Mouse (Mus musculus): Measurements from ENCODE around the gene Cs. TPM values are rescaled to one million over a fixed set of nuclear protein-coding genes. Genes with fewer than 3 reads are reported as not detected.

Cs gene
- polyA plus RNA-seq, 1 experiment from 2014 or later, result 225 TPM

- under 1% methylated on average over 9 of the region's 9 CpGs for WGBS
- H3K36me3 ChIP-seq (ENCODE audit: control insufficient read depth, insufficient read depth, low read length), result peaks cover 2% of the 10 kb centered on the region; the same call in 1 of the 2 replicates
- peaks cover 13% of the 10 kb centered on the region for H3K4me1 ChIP-seq (ENCODE audit: control insufficient read depth, insufficient read depth, low read length)
- ATAC-seq (ENCODE audit: low FRiP score, low TSS enrichment), result peak; percentile 33
- H3K27ac ChIP-seq (ENCODE audit: low read depth, low read length), result peak overlapping the region; percentile 96
- H3K4me2 ChIP-seq (replicated peaks; ENCODE audit: low read depth, low read length), result peak overlapping the region; percentile 61
- H3K4me3 ChIP-seq (ENCODE audit: low read length), result peak overlapping the region; percentile 53
- H3K9me3 ChIP-seq (ENCODE audit: control insufficient read depth, low read length), result no peaks in the 10 kb centered on the region
- H3K9ac ChIP-seq (ENCODE audit: low read depth, low read length), result peak overlapping the region; percentile 77
- no peaks in the 10 kb centered on the region for H3K27me3 ChIP-seq (ENCODE audit: control insufficient read depth, insufficient read depth, low read length)
Measured at GRCm38 (mm10) chr10:128302785-128303125, 34.8 kb upstream of the Cs start.

DNA sequence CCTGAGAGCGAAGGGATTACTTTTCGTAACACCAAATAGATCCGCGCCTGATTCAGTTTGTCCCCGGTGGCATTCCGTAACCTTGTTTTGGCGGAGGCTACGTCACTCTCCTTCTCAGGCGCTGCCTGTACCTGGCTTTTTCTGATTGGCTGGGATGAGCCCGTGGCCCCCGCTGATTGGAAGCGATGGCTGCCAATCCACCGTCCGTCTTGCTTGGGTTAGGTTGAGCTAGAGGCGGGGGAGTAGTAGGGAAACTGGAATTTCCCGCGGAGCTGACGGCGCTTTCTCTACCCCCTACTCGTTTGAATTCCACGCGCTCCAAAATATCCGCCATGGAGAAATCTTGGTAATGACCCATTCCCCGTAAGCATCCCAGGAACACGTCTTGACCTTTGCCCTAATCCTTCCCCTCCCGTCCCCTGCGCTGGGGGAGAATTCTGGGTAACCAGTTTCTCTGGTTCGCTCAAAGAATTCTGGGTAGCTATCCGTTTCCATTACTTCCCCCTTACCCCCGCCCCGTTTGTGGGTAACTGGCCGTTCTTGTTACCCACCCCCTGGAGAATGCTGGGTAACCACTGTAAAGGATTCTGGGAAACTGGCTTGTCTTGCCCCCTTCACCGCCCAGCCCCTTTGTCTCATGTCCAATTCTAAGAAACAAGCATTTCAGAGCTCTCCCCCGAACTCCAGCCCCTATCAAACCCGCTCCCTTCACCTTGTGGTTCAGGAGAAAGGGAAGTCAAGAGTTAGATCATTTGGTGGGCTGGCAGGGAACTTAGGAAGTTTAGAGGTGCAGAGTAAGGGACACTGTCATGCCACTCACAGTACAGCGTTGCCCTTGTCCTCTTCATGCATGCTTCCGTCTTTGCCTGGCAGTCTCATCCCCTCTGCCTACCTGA is 34.2 kb upstream of the Cs start, which contains the start of gene Pan2:
Pan2 (plus strand) TSS at position 210 of the 896 bp plus-strand sequence.
- H3K4me1 ChIP-seq (ENCODE audit: control insufficient read depth, insufficient read depth, low read length), result peaks cover 13% of the 10 kb centered on the region
- peak; percentile 98 for ATAC-seq (ENCODE audit: low FRiP score, low TSS enrichment)
- H3K27ac ChIP-seq (ENCODE audit: low read depth, low read length), result peak within 1 kb of the TSS; percentile 96

GRCm38 (mm10) chr10:128309654-128310053 is 27.9 kb upstream of the Cs start:
- Histone ChIP-seq H3K4me2 (replicated peaks; ENCODE audit: low read depth, low read length) (no peak overlapping the region), H3K36me3 (ENCODE audit: control insufficient read depth, insufficient read depth, low read length) (peaks cover 56% of the 10 kb centered on the region), H3K27me3 (ENCODE audit: control insufficient read depth, insufficient read depth, low read length) (no peaks in the 10 kb centered on the region), H3K9me3 (ENCODE audit: control insufficient read depth, low read length) (no peaks in the 10 kb centered on the region), H3K27ac (ENCODE audit: low read depth, low read length) (no peak overlapping the region), H3K4me1 (ENCODE audit: control insufficient read depth, insufficient read depth, low read length) (no peaks in the 10 kb centered on the region), H3K4me3 (ENCODE audit: low read length) (no peak overlapping the region), H3K9ac (ENCODE audit: low read depth, low read length) (no peak overlapping the region)
- ATAC-seq (ENCODE audit: low FRiP score, low TSS enrichment), result no peak
- 90% methylated on average over 7 of the region's 7 CpGs for WGBS

More for the DNA sequence above, 34.2 kb upstream of the Cs start, which contains the start of gene Pan2:
- Histone ChIP-seq H3K36me3 (ENCODE audit: control insufficient read depth, insufficient read depth, low read length) (peaks cover 9% of the 10 kb centered on the region; the same call in 1 of the 2 replicates), H3K27me3 (ENCODE audit: control insufficient read depth, insufficient read depth, low read length) (no peaks in the 10 kb centered on the region), H3K9me3 (ENCODE audit: control insufficient read depth, low read length) (no peaks in the 10 kb centered on the region), H3K4me3 (ENCODE audit: low read length) (peak within 1 kb of the TSS; percentile 53), H3K9ac (ENCODE audit: low read depth, low read length) (peak within 1 kb of the TSS; percentile 77), H3K4me2 (replicated peaks; ENCODE audit: low read depth, low read length) (peak within 1 kb of the TSS; percentile 83)
- 2% methylated on average over 37 of the region's 37 CpGs for WGBS

DNA sequence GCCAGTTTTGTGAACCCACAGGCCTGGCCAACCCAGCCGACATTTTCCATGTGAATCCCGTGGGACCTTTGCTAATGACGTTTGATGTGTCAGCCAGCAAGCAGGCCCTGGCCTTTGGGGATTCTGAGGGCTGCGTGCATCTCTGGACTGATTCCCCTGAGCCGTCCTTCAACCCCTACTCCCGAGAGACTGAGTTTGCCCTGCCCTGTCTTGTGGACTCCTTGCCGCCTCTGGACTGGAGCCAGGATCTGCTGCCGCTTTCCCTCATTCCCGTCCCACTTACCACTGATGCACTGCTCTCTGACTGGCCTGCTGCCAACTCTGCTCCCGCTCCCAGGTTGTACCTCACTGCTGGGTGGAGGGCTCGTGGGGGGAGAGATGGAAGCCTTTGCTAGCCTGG is 27.4 kb upstream of the Cs start:
- no peak overlapping the region for H3K4me3 ChIP-seq (ENCODE audit: low read length)
- no peak overlapping the region for H3K4me2 ChIP-seq (replicated peaks; ENCODE audit: low read depth, low read length)
- H3K27me3 ChIP-seq (ENCODE audit: control insufficient read depth, insufficient read depth, low read length), result no peaks in the 10 kb centered on the region
- 73% methylated on average over 11 of the region's 11 CpGs for WGBS
- no peaks in the 10 kb centered on the region for H3K9me3 ChIP-seq (ENCODE audit: control insufficient read depth, low read length)
- ATAC-seq (ENCODE audit: low FRiP score, low TSS enrichment), result no peak
- no peak overlapping the region for H3K27ac ChIP-seq (ENCODE audit: low read depth, low read length)
- no peaks in the 10 kb centered on the region for H3K4me1 ChIP-seq (ENCODE audit: control insufficient read depth, insufficient read depth, low read length)
- no peak overlapping the region for H3K9ac ChIP-seq (ENCODE audit: low read depth, low read length)
- H3K36me3 ChIP-seq (ENCODE audit: control insufficient read depth, insufficient read depth, low read length), result peaks cover 61% of the 10 kb centered on the region

- WGBS, result 79% methylated on average over 4 of the region's 4 CpGs
- no peak overlapping the region for H3K4me3 ChIP-seq (ENCODE audit: low read length)
- H3K27me3 ChIP-seq (ENCODE audit: control insufficient read depth, insufficient read depth, low read length), result no peaks in the 10 kb centered on the region
- ATAC-seq (ENCODE audit: low FRiP score, low TSS enrichment), result no peak
- H3K36me3 ChIP-seq (ENCODE audit: control insufficient read depth, insufficient read depth, low read length), result peaks cover 65% of the 10 kb centered on the region
- H3K9ac ChIP-seq (ENCODE audit: low read depth, low read length), result no peak overlapping the region
- no peaks in the 10 kb centered on the region for H3K9me3 ChIP-seq (ENCODE audit: control insufficient read depth, low read length)
- no peak overlapping the region for H3K4me2 ChIP-seq (replicated peaks; ENCODE audit: low read depth, low read length)
- no peaks in the 10 kb centered on the region for H3K4me1 ChIP-seq (ENCODE audit: control insufficient read depth, insufficient read depth, low read length)
- H3K27ac ChIP-seq (ENCODE audit: low read depth, low read length), result no peak overlapping the region
Measured at GRCm38 (mm10) chr10:128310902-128311301, 26.6 kb upstream of the Cs start.

DNA sequence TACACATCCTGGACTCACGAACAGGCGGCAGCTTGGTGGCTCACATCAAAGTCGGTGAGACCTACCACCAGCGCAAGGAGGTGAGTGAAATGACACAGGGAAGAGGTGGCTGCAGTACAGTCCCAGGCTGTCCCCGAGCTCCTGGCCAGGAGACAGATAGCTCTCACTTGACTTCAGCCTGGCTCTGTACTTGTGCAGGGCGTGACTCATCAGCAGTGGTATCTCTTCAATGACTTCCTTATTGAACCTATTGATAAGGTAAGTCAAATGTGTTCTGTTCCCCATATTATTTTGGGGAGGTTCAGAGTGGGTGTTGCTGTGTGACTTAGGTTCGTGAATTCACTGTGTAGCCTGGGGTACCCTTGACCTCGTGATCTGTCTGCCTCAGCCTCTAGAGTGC is 22.0 kb upstream of the Cs start:
- Histone ChIP-seq H3K4me3 (ENCODE audit: low read length) (no peak overlapping the region), H3K9me3 (ENCODE audit: control insufficient read depth, low read length) (no peaks in the 10 kb centered on the region), H3K36me3 (ENCODE audit: control insufficient read depth, insufficient read depth, low read length) (peaks cover 79% of the 10 kb centered on the region), H3K4me1 (ENCODE audit: control insufficient read depth, insufficient read depth, low read length) (no peaks in the 10 kb centered on the region), H3K27me3 (ENCODE audit: control insufficient read depth, insufficient read depth, low read length) (no peaks in the 10 kb centered on the region), H3K9ac (ENCODE audit: low read depth, low read length) (no peak overlapping the region), H3K27ac (ENCODE audit: low read depth, low read length) (no peak overlapping the region), H3K4me2 (replicated peaks; ENCODE audit: low read depth, low read length) (no peak overlapping the region)
- 92% methylated on average over 8 of the region's 8 CpGs for WGBS
- no peak for ATAC-seq (ENCODE audit: low FRiP score, low TSS enrichment)

DNA sequence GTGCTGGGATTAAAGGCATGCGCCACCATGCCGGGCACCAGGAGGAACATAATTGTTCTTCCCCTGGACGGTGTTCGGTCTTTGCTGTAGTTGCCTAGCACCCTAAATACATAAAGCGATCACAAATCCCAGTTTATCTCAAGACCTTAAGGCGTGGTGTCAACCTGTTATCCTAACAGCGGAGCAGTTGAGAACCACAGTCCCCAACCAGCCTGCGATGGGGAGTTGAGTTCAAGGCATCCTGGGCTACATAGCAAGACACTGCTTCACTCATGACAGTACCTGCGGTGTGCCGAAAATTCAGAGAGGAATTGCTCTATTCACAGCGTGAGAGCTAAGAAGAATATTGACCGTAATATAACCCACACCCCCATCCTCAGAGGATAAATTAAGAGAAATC is 15.9 kb upstream of the Cs start:
- Histone ChIP-seq H3K27me3 (ENCODE audit: control insufficient read depth, insufficient read depth, low read length) (no peaks in the 10 kb centered on the region), H3K9ac (ENCODE audit: low read depth, low read length) (peak overlapping the region; percentile 90; the same call in 1 of the 2 replicates), H3K4me3 (ENCODE audit: low read length) (peak overlapping the region; percentile 72), H3K36me3 (ENCODE audit: control insufficient read depth, insufficient read depth, low read length) (peaks cover 54% of the 10 kb centered on the region), H3K9me3 (ENCODE audit: control insufficient read depth, low read length) (no peaks in the 10 kb centered on the region), H3K4me1 (ENCODE audit: control insufficient read depth, insufficient read depth, low read length) (peaks cover 10% of the 10 kb centered on the region), H3K27ac (ENCODE audit: low read depth, low read length) (peak overlapping the region; percentile 96; the same call in 1 of the 2 replicates), H3K4me2 (replicated peaks; ENCODE audit: low read depth, low read length) (peak overlapping the region; percentile 86)
- WGBS, result 68% methylated on average over 12 of the region's 12 CpGs
- ATAC-seq (ENCODE audit: low FRiP score, low TSS enrichment), result no peak

- Histone ChIP-seq H3K9me3 (ENCODE audit: control insufficient read depth, low read length) (no peaks in the 10 kb centered on the region), H3K9ac (ENCODE audit: low read depth, low read length) (peak within 1 kb of the TSS; percentile 90), H3K4me2 (replicated peaks; ENCODE audit: low read depth, low read length) (peak within 1 kb of the TSS; percentile 86), H3K4me1 (ENCODE audit: control insufficient read depth, insufficient read depth, low read length) (peaks cover 10% of the 10 kb centered on the region), H3K27me3 (ENCODE audit: control insufficient read depth, insufficient read depth, low read length) (no peaks in the 10 kb centered on the region), H3K36me3 (ENCODE audit: control insufficient read depth, insufficient read depth, low read length) (peaks cover 56% of the 10 kb centered on the region), H3K4me3 (ENCODE audit: low read length) (peak within 1 kb of the TSS; percentile 72), H3K27ac (ENCODE audit: low read depth, low read length) (peak within 1 kb of the TSS; percentile 96)
- ATAC-seq (ENCODE audit: low FRiP score, low TSS enrichment), result peak; percentile 95
- WGBS, result under 1% methylated on average over 40 of the region's 40 CpGs
Measured at GRCm38 (mm10) chr10:128322141-128323108, 15.1 kb upstream of the Cs start, which contains the start of gene Cnpy2. TSS of gene Cnpy2 (plus strand) at chr10:128322459.
